Mouse (Mus musculus) heart, embryonic 13.5 days (tissue): ENCODE results near the gene Lrrc10. TPM values are rescaled to one million over a fixed set of nuclear protein-coding genes. Genes with fewer than 3 reads are reported as not detected.

Source experiments
- ATAC-seq: fragments of 200-750 bp; cut with Nextera tagmentation; 2 replicates; pipeline ENCODE4 v1.8.0; 2017; ENCODE audit warnings: moderate TSS enrichment; ENCODE audit not compliant: insufficient number of reproducible peaks, low FRiP score, low TSS enrichment; ENCODE audit errors: extremely low read depth
- H3K27ac ChIP-seq: fragments of 300-500 bp; sonication (generic); replicated peaks from 2 replicates; pipeline ENCODE4 v1.5.1; 2015; ENCODE audit warnings: moderate library complexity, mild to moderate bottlenecking, inconsistent platforms
- H3K27me3 ChIP-seq: fragments of 300-500 bp; sonication (generic); replicated peaks from 2 replicates; pipeline ENCODE4 v1.6.1; 2015; ENCODE audit warnings: mild to moderate bottlenecking, inconsistent platforms
- H3K36me3 ChIP-seq: fragments of 300-500 bp; sonication (generic); 2 replicates; pipeline ENCODE4 v1.6.1; 2015; ENCODE audit warnings: mild to moderate bottlenecking, inconsistent platforms
- H3K4me1 ChIP-seq: fragments of 300-500 bp; sonication (generic); 2 replicates; pipeline ENCODE4 v1.6.1; 2015; ENCODE audit warnings: inconsistent platforms
- H3K4me2 ChIP-seq: fragments of 300-500 bp; sonication (generic); 2 replicates; pipeline ENCODE4 v1.6.1; 2015; ENCODE audit warnings: inconsistent platforms, mild to moderate bottlenecking, moderate library complexity
- H3K4me3 ChIP-seq: fragments of 300-500 bp; sonication (generic); 2 replicates; pipeline ENCODE4 v1.5.1; 2015; ENCODE audit warnings: moderate library complexity, mild to moderate bottlenecking, inconsistent platforms
- H3K9ac ChIP-seq: fragments of 300-500 bp; sonication (generic); 2 replicates; pipeline ENCODE4 v1.6.1; 2015; ENCODE audit warnings: inconsistent platforms, mild to moderate bottlenecking, moderate library complexity
- H3K9me3 ChIP-seq: fragments of 300-500 bp; sonication (generic); 2 replicates; pipeline ENCODE4 v1.6.1; 2016; ENCODE audit warnings: inconsistent platforms
- WGBS: fragments of 180-500 bp; shearing (Covaris S2); methylation state at CpG from one replicate; pipeline ENCODE4 v1.1.7; 2015; ENCODE audit warnings: mixed read lengths; 5-methylcytosine and 5-hydroxymethylcytosine counted together
- polyA plus RNA-seq: library from polyadenylated mRNA; unstranded; fragments of >200 nt; fragmentation: Nextera tagmentation; extraction: Ambion mirVana; gene quantifications from 2 replicates; pipeline ENCODE4 v1.2.1, GENCODE M21; 2015

Gene Lrrc10
- 56.8 and 65.1 TPM in 2 replicates for polyA plus RNA-seq

DNA sequence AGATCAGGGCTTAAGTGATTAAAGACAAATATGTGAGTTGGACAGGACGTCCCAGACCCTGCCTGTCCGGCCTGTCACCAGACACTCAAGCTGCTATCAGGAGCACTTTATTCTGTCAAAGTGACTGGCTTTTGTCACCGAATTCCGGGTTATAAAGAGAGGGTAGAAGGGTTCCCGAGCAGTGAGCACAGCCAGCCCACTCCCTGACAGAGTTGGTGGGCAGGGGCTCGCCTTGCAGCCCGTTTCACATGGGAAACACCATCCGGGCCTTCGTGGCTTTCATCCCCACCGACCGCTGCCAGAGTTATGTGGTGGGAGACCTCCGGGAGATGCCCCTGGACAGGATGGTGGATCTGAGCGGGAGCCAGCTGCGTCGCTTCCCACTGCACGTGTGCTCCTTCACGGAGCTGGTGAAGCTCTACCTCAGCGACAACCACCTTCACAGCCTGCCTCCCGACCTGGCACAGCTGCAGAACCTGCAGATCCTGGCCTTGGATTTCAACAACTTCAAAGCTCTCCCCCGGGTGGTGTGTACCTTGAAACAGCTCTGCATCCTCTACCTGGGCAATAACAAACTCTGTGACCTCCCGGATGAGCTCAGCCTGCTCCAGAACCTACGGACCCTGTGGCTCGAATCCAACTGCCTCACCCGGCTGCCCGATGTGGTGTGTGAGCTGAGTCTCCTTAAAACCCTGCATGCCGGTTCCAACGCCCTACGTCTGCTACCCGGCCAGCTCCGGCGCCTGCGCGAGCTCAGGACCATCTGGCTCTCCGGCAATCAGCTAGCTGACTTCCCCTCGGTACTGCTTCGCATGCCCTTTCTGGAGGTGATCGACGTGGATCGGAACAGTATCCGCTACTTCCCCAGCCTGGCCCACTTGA is at the start of gene Lrrc10:
Gene Lrrc10 (plus strand): TSS at position 167 of the 882 bp plus-strand sequence.
- H3K4me3 ChIP-seq = peak within 1 kb of the TSS; percentile 73
- H3K9ac ChIP-seq = peak within 1 kb of the TSS; percentile 96
- peaks cover 65% of the 10 kb centered on the region for H3K4me1 ChIP-seq
- H3K27ac ChIP-seq = peak within 1 kb of the TSS; percentile 95
- 0 out of 2 replicates have a peak, but pooled peaks cover 3% of the 10 kb centered on the region for H3K27me3 ChIP-seq
- H3K36me3 ChIP-seq = peaks cover 28% of the 10 kb centered on the region
- 13% methylated on average over 40 of the region's 40 CpGs for WGBS
- no peak for ATAC-seq
- H3K4me2 ChIP-seq = peak within 1 kb of the TSS; percentile 66
- H3K9me3 ChIP-seq = no peaks in the 10 kb centered on the region

DNA sequence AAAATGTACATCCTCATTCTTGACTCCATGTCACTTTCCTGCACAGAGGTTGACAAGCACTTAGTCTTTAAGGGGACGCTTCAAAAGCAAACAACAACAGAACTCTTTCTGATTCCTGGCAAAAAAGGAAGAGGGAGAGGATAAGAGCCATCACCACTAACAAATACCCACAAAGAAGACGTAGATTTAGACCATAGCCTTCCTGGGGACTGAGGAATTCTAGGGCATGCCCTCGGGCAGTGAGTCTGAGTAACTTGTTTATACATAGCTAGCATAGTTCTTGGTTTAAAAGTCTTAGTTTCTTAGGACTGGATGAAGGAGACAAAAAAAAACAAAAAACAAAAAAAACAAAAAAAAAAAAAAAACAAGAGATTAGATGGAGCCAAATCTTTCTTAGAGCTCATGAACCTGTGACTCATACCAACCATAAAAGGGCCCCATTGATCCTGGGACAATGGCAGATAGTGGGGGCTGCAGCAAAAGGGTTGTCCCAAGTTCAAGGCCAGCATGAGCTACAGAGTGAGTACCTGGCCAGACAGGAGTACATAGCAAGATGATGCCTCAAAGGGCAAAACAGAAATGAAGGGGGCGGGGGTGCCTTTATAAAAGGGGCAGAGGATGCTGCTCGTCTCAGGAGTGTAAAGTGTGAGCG is 49.4 kb upstream of the Lrrc10 start:
- peak overlapping the region; percentile 61 for H3K27ac ChIP-seq
- WGBS = 61% methylated on average over 6 of the region's 6 CpGs

DNA sequence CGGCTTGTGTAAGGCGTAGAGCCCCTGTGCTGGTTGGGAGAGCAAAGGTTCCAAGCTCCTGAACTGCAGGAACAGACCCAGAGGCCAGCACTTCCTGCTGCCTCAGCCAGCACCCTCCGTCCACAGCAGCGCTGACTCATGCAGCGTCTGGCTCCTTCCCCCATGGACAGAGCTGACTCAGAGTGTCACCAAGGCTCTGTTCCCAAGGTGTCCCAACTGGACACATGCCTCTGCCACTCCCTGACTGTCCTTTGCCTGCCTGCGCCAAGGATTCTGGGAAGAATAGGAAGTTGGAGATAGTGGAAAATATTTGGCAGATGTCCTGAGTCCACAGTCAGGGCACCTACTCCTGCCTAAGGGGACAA is 48.9 kb upstream of the Lrrc10 start:
- H3K9me3 ChIP-seq = no peaks in the 10 kb centered on the region
- 36% methylated on average over 6 of the region's 6 CpGs for WGBS
- H3K27me3 ChIP-seq = no peaks in the 10 kb centered on the region
- no peak overlapping the region for H3K4me2 ChIP-seq
- H3K4me1 ChIP-seq = peaks cover 39% of the 10 kb centered on the region
- peak; percentile 59; the same call in 1 of the 2 replicates for ATAC-seq
- no peaks in the 10 kb centered on the region for H3K36me3 ChIP-seq
- H3K4me3 ChIP-seq = no peak overlapping the region
- H3K9ac ChIP-seq = peak overlapping the region; percentile 61
- H3K27ac ChIP-seq = peak overlapping the region; percentile 61

More for the DNA sequence above, 49.4 kb upstream of the Lrrc10 start:
- Histone ChIP-seq H3K36me3 (no peaks in the 10 kb centered on the region), H3K4me2 (no peak overlapping the region), H3K4me1 (peaks cover 34% of the 10 kb centered on the region), H3K9me3 (no peaks in the 10 kb centered on the region), H3K9ac (peak overlapping the region; percentile 61), H3K4me3 (no peak overlapping the region), H3K27me3 (no peaks in the 10 kb centered on the region)
- ATAC-seq = no peak

DNA sequence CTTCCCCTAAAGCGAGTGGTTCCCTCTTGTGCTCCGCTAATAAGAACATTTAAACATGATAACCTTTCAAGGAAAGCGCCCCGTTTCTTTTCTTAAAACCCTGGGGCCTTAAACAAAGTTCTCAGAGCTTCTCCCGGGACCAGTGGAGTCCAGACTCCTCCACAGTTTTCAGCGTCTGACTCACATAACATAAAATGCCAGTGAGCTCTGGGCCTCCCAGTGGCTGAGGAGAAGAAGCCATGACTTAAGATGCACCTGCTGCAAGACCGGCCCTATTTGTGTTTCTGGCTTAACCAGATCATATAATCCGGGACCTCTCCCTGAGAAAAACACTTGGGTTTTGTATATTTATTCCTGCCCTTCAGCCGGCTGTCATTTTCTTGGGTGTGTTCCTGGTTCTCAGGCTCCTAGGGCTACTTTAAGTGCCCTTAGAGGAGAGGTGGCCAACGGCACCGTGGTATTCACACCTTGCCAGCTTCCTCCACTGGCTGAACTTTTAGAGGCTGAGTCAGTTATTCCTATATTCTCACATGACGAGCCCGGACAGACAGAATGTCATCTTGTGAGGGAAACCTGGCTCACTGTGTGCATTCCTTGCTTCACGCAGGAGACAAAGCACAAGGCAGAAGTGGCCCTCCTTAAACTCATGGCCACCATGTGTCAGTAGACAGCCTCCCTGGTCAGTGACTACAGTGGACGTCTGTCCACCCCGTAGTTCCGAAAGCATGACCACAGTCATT is 46.3 kb upstream of the Lrrc10 start:
- H3K4me3 ChIP-seq = no peak overlapping the region
- no peaks in the 10 kb centered on the region for H3K9me3 ChIP-seq
- ATAC-seq = no peak
- WGBS = 69% methylated on average over 17 of the region's 17 CpGs
- H3K4me2 ChIP-seq = no peak overlapping the region
- H3K4me1 ChIP-seq = peaks cover 42% of the 10 kb centered on the region
- no peak overlapping the region for H3K9ac ChIP-seq
- no peaks in the 10 kb centered on the region for H3K36me3 ChIP-seq
- no peaks in the 10 kb centered on the region for H3K27me3 ChIP-seq
- no peak overlapping the region for H3K27ac ChIP-seq

DNA sequence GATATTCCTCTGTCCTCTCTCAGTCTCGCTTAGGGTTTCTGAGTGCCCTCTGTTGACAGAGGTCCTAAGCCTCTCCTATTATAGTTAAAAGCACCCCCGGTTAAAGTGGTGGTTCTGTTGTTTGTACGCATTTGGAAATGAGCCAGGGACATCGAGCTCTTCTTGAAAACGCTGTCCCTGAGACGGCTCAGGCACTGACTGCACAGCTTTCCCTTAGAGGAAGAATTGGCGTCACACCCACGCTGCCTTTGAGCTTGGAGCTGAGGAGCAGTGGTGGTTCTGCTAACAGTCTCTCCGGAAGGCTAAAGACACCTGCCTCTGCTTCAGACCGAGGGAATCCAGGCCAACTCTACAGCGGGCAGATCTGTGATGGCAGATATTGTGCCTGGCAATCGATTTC is 44.2 kb upstream of the Lrrc10 start:
- H3K27ac ChIP-seq = 0 out of 2 replicates have a peak overlapping the region, but pooled peaks have one; percentile 20

DNA sequence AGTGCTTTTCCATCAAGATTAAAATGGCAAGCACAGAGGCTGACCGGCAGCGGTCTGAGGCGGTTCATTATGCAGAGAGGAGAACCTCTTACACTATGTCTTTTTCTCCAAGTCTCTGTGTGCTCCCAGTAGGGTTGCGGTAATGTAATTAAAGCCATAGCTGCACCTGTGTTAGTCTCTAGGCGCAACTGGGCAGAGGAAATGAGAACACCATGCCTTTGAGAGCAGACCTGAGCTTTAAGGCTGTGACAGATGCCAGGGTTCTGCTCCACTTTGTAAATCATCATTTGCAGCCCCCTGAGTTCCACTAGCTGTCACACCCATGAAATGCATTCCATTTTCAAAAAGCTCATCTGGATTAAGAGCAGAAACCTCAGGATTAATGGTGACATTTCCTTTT is 40.4 kb upstream of the Lrrc10 start:
- Histone ChIP-seq H3K36me3 (no peaks in the 10 kb centered on the region), H3K9me3 (no peaks in the 10 kb centered on the region), H3K27me3 (no peaks in the 10 kb centered on the region), H3K9ac (no peak overlapping the region), H3K4me1 (peaks cover 29% of the 10 kb centered on the region), H3K4me2 (no peak overlapping the region), H3K4me3 (no peak overlapping the region), H3K27ac (no peak overlapping the region)
- no peak for ATAC-seq
- 73% methylated on average over 5 of the region's 5 CpGs for WGBS

More for the DNA sequence above, 44.2 kb upstream of the Lrrc10 start:
- peak overlapping the region; percentile 16; the same call in 1 of the 2 replicates for H3K4me3 ChIP-seq
- no peak for ATAC-seq
- H3K27me3 ChIP-seq = no peaks in the 10 kb centered on the region
- H3K9ac ChIP-seq = peak overlapping the region; percentile 61
- H3K9me3 ChIP-seq = no peaks in the 10 kb centered on the region
- no peaks in the 10 kb centered on the region for H3K36me3 ChIP-seq
- H3K4me1 ChIP-seq = peaks cover 37% of the 10 kb centered on the region
- 38% methylated on average over 12 of the region's 12 CpGs for WGBS
- H3K4me2 ChIP-seq = peak overlapping the region; percentile 42

DNA sequence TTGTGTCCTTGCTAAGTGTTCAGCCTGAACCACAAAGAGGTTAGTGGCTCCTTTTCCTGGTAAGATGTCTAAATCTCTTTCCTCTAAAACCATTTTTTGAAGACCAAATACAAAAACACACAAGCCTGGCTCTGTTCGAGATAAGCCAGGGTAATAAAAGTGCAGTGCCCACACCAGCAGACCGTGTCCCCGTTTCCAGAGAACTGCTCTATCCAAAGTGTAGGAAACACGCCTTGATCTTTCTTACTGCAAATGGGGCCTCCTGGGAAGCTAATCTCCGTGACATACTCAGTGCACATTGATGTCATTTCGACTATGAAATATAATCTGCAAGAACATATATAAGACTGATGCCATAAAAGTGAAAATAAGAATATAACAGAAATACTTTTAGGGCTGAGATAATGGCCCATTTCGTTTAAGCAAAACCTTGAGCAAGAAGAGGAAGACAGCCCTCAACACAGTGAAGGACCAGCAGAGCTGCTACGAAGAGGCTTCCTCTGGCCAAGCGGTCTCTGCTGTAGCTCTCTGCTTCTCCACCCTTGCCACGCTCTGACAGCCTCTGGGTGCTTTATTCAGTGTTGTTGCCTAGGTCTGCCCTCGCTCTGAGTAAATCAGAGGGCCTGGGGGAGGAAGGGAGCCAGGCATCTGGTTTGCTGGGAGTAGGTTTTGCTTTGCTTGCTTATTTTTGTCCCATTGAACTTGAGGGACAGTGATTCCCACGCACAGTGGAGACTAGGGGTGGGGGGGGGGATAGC is 39.3 kb upstream of the Lrrc10 start:
- no peak for ATAC-seq
- H3K36me3 ChIP-seq = no peaks in the 10 kb centered on the region

DNA sequence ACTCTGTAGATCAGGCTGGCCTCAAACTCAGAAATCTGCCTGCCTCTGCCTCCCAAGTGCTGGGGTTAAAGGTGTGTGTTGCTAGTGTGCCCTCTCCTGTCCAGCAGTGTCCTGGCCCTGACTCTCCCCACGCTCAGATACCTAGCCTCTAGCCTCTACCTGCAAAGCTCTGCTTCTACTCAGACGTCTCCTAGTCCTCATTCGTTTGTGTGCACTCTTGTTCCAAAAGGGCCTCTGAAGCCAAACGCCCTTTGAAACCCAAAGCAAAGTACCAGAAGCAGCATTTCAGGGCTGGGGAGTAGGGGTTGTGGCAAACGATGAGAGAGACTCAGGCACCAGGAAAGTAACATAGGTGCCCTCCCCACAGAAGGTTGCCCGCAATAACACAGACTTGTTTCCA is 35.5 kb upstream of the Lrrc10 start:
- H3K9ac ChIP-seq = no peak overlapping the region
- no peaks in the 10 kb centered on the region for H3K27me3 ChIP-seq
- H3K27ac ChIP-seq = no peak overlapping the region
- H3K4me3 ChIP-seq = no peak overlapping the region
- 81% methylated on average over 6 of the region's 6 CpGs for WGBS
- ATAC-seq = no peak
- no peak overlapping the region for H3K4me2 ChIP-seq
- H3K9me3 ChIP-seq = no peaks in the 10 kb centered on the region
- H3K36me3 ChIP-seq = no peaks in the 10 kb centered on the region
- H3K4me1 ChIP-seq = peaks cover 33% of the 10 kb centered on the region

More for the DNA sequence above, 39.3 kb upstream of the Lrrc10 start:
- no peaks in the 10 kb centered on the region for H3K9me3 ChIP-seq
- H3K9ac ChIP-seq = no peak overlapping the region
- H3K4me1 ChIP-seq = peaks cover 22% of the 10 kb centered on the region
- no peak overlapping the region for H3K27ac ChIP-seq
- H3K4me2 ChIP-seq = no peak overlapping the region
- H3K27me3 ChIP-seq = no peaks in the 10 kb centered on the region
- no peak overlapping the region for H3K4me3 ChIP-seq
- WGBS = 55% methylated on average over 12 of the region's 12 CpGs

DNA sequence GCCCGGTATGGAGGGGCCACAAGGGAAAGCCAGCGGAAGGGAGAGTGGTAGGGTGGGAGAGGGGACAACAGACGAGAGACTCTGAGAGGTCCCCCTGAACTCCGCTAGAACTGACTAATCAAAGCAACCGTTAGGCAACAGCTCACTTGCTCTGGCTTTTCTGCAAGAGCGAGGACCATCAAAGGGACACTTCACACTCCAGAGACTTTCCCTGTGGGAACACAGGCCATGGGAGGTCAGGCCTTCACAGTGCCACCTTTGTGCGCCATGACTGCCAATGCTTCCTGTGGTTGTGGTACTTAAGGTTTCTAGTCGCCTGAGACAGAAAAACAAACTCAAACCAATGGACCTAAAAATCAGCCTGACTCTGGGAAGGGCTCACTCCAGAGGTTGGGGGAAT is 34.1 kb upstream of the Lrrc10 start:
- H3K9me3 ChIP-seq = no peaks in the 10 kb centered on the region
- no peaks in the 10 kb centered on the region for H3K36me3 ChIP-seq
- peaks cover 33% of the 10 kb centered on the region for H3K4me1 ChIP-seq
- H3K27me3 ChIP-seq = no peaks in the 10 kb centered on the region
- H3K4me2 ChIP-seq = no peak overlapping the region
- H3K4me3 ChIP-seq = no peak overlapping the region
- no peak overlapping the region for H3K9ac ChIP-seq
- WGBS = 73% methylated on average over 8 of the region's 8 CpGs
- no peak for ATAC-seq
- H3K27ac ChIP-seq = no peak overlapping the region

DNA sequence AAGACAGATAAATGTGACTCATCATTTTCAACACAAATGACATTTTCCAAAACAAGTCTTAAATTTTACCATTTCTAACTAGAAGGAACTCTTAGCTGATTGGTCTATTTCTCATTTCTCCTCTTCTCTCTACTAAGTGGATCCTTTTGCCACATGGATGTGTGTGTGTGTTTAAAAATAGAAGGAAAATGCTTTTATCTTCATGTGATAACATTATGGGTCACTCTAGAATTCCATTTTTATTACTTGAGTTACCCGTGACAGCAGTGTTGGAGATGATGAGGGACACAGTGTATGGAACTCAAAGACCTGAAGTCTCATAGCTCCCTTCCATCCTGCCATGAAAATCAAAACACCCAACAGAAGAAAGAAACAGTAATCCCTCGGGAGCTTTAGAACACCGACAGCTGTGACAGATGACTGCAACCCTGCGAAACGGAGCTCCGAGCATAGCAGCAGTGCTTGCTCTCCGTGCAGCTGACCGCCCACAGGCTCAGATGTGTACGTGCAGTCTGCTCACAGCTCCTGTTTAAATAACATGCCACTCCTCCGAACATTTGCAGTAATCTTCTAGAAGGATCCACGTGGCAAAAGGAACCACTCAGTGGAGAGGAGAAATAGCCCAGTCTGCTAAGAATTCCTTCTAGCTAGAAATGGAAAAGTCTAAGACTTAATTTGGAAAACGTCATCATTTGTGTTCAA is 31.3 kb upstream of the Lrrc10 start:
- peak overlapping the region; percentile 89 for H3K27ac ChIP-seq
- H3K27me3 ChIP-seq = no peaks in the 10 kb centered on the region
- ATAC-seq = peak; percentile 79
- peak overlapping the region; percentile 64 for H3K4me2 ChIP-seq
- 14% methylated on average over 12 of the region's 12 CpGs for WGBS
- no peaks in the 10 kb centered on the region for H3K9me3 ChIP-seq
- H3K36me3 ChIP-seq = no peaks in the 10 kb centered on the region
- peaks cover 33% of the 10 kb centered on the region for H3K4me1 ChIP-seq
- H3K4me3 ChIP-seq = peak overlapping the region; percentile 29
- peak overlapping the region; percentile 67 for H3K9ac ChIP-seq
